Mouse (Mus musculus): ENCODE results near the gene Nr5a2.

GRCm38 (mm10) chr1:136948511-136949275 lies 11.6 kb downstream of the Nr5a2 start:
- no peak for TF ChIP-seq CTCF (IDR thresholded peaks at IDR 0.05; ENCODE audit: borderline replicate concordance, insufficient read depth, low read depth, low read length)
- no peak for TF ChIP-seq POLR2A (IDR thresholded peaks at IDR 0.05; ENCODE audit: borderline replicate concordance, insufficient read depth, low read length)

All from cerebellum, adult 2 months (tissue).